Mouse (Mus musculus): ENCODE results near the gene Gm12184.

- TF ChIP-seq TCF12 (IDR thresholded peaks at IDR 0.05; ENCODE audit: insufficient read depth, poor library complexity, severe bottlenecking): no peak
- no peak for TF ChIP-seq POLR2A (IDR thresholded peaks at IDR 0.05; ENCODE audit: insufficient read length, low read depth)
- TF ChIP-seq MAX (IDR thresholded peaks at IDR 0.05; ENCODE audit: low read depth): no peak
- peak; percentile 63 for TF ChIP-seq POLR2AphosphoS2 (IDR thresholded peaks at IDR 0.05; ENCODE audit: insufficient read length, low read depth)
- TF ChIP-seq USF1 (IDR thresholded peaks at IDR 0.05; ENCODE audit: low read depth): no peak
- TF ChIP-seq CEBPB (IDR thresholded peaks at IDR 0.05; ENCODE audit: insufficient read depth, poor library complexity, severe bottlenecking): no peak
- no peak for TF ChIP-seq E2F4 (IDR thresholded peaks at IDR 0.05; ENCODE audit: insufficient read depth)
Measured at GRCm38 (mm10) chr11:48807563-48808303, 18.7 kb downstream of the Gm12184 start.

All from myocyte (in vitro differentiated cells).